Mouse (Mus musculus) forebrain, embryonic 13.5 days (tissue): ENCODE results near the gene Prr23a1. TPM values are rescaled to one million over a fixed set of nuclear protein-coding genes. Genes with fewer than 3 reads are reported as not detected.
"Not testable (repeated sequence)": the region's sequence is repeated elsewhere in the genome, so short reads cannot be mapped to it uniquely, and the experiment has no call there.

ENCODE experiments used
- ATAC-seq: fragments of 200-750 bp; cut with Nextera tagmentation; 2 replicates; pipeline ENCODE4 v1.8.0; 2017
- H3K27ac ChIP-seq: fragments of 300-500 bp; sonication (generic); 2 replicates; pipeline ENCODE4 v1.5.1; 2015; ENCODE audit warnings: inconsistent platforms, mild to moderate bottlenecking, moderate library complexity
- H3K27me3 ChIP-seq: fragments of 300-500 bp; sonication (generic); 2 replicates; pipeline ENCODE4 v1.6.1; 2015; ENCODE audit warnings: mild to moderate bottlenecking, inconsistent platforms
- H3K36me3 ChIP-seq: fragments of 300-500 bp; sonication (generic); 2 replicates; pipeline ENCODE4 v1.6.1; 2015; ENCODE audit warnings: mild to moderate bottlenecking, inconsistent platforms; ENCODE audit not compliant: poor library complexity, severe bottlenecking
- H3K4me1 ChIP-seq: fragments of 300-500 bp; sonication (generic); 2 replicates; pipeline ENCODE4 v1.6.1; 2015; ENCODE audit warnings: inconsistent platforms
- H3K4me2 ChIP-seq: fragments of 300-500 bp; sonication (generic); 2 replicates; pipeline ENCODE4 v1.6.1; 2015; ENCODE audit warnings: inconsistent platforms, mild to moderate bottlenecking, moderate library complexity
- H3K4me3 ChIP-seq: fragments of 300-500 bp; sonication (generic); 2 replicates; pipeline ENCODE4 v1.5.1; 2015; ENCODE audit warnings: mild to moderate bottlenecking, inconsistent platforms
- H3K9ac ChIP-seq: fragments of 300-500 bp; sonication (generic); 2 replicates; pipeline ENCODE4 v1.6.1; 2015; ENCODE audit warnings: mild to moderate bottlenecking, inconsistent platforms
- H3K9me3 ChIP-seq: fragments of 300-500 bp; sonication (generic); replicated peaks from 2 replicates; pipeline ENCODE4 v1.6.1; 2016; ENCODE audit warnings: inconsistent platforms
- WGBS: fragments of 180-500 bp; shearing (Covaris S2); methylation state at CpG from one replicate; pipeline ENCODE4 v1.1.7; 2015; 5-methylcytosine and 5-hydroxymethylcytosine counted together
- polyA plus RNA-seq: library from polyadenylated mRNA; unstranded; fragments of >200 nt; fragmentation: Nextera tagmentation; extraction: Ambion mirVana; gene quantifications from 2 replicates; pipeline ENCODE4 v1.2.1, GENCODE M21; 2015

The Prr23a1 gene
- polyA plus RNA-seq: not detected in 2 replicates

GRCm38 (mm10) chr9:98842117-98842516 lies at the start of gene Prr23a1:
TSS of gene Prr23a1 (plus strand) at chr9:98842503.
- WGBS: 64% methylated on average over 22 of the region's 22 CpGs
- Histone ChIP-seq H3K4me1 (no peaks in the 10 kb centered on the region), H3K4me3 (peak within 1 kb of the TSS; percentile 13; the same call in 1 of the 2 replicates), H3K27me3 (no peaks in the 10 kb centered on the region), H3K9ac (no peak within 1 kb of the TSS), H3K9me3 (no peaks in the 10 kb centered on the region), H3K36me3 (no peaks in the 10 kb centered on the region), H3K4me2 (peak within 1 kb of the TSS; percentile 39; the same call in 1 of the 2 replicates), H3K27ac (no peak within 1 kb of the TSS)
- 0 out of 2 replicates have a peak, but pooled peaks have one; percentile 19 for ATAC-seq

DNA sequence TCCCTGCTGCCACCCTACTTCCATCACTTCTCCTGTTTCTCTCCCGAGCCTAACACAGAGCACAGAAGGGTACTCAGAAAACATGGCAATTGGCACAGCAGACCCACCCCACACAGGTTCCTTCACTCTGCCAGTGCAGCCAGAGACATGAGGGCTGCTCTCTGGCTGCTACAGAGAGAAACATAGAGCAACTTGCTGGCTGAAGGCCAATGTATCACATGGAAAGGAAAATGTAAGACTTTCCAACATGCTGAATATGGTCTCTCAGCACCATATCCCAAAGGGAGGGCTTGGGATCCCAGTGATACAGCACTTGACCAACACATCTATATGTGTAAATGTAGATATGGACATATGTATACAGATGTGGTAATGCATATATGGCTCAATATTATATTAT lies 43.3 kb upstream of the Prr23a1 start:
- H3K9me3 ChIP-seq: no peaks in the 10 kb centered on the region
- H3K27me3 ChIP-seq: no peaks in the 10 kb centered on the region
- no peak overlapping the region for H3K27ac ChIP-seq
- no peaks in the 10 kb centered on the region for H3K4me1 ChIP-seq
- no peak overlapping the region for H3K4me2 ChIP-seq
- H3K36me3 ChIP-seq: no peaks in the 10 kb centered on the region
- no peak overlapping the region for H3K4me3 ChIP-seq
- WGBS: 76% methylated on average over 1 of the region's 1 CpGs
- ATAC-seq: no peak
- H3K9ac ChIP-seq: no peak overlapping the region

GRCm38 (mm10) chr9:98803971-98804370 lies 38.3 kb upstream of the Prr23a1 start:
- WGBS: 44% methylated on average over 12 of the region's 12 CpGs
- Histone ChIP-seq H3K27ac (no peak overlapping the region), H3K4me1 (no peaks in the 10 kb centered on the region), H3K4me3 (no peak overlapping the region), H3K27me3 (no peaks in the 10 kb centered on the region), H3K4me2 (no peak overlapping the region), H3K9ac (no peak overlapping the region), H3K9me3 (no peaks in the 10 kb centered on the region), H3K36me3 (no peaks in the 10 kb centered on the region)
- no peak for ATAC-seq

DNA sequence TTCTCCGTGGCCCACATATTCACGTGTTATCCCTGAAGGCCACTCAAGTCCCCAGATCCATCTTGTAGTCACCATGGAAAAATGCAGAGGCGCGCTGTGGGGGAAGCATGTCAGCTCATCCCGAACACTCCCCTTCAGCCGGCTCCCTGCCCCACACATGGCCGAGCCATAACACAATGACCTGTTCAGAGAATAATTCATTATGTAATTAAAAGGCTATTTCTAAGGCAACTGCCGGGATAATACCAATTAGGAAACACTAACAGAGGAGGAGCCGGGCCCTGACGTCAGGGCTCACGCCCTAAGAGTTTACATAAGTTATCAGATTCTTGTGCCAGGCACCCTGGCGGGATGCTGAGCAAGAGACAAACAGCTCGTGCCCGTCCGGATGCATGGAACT lies 36.8 kb upstream of the Prr23a1 start:
- 65% methylated on average over 15 of the region's 15 CpGs for WGBS
- no peaks in the 10 kb centered on the region for H3K27me3 ChIP-seq
- ATAC-seq: no peak
- H3K36me3 ChIP-seq: no peaks in the 10 kb centered on the region
- H3K4me1 ChIP-seq: no peaks in the 10 kb centered on the region
- no peak overlapping the region for H3K4me3 ChIP-seq
- H3K4me2 ChIP-seq: no peak overlapping the region
- H3K27ac ChIP-seq: no peak overlapping the region
- H3K9ac ChIP-seq: no peak overlapping the region
- no peaks in the 10 kb centered on the region for H3K9me3 ChIP-seq

GRCm38 (mm10) chr9:98805934-98806333 lies 36.4 kb upstream of the Prr23a1 start:
- no peak for ATAC-seq
- WGBS: 86% methylated on average over 3 of the region's 3 CpGs
- no peaks in the 10 kb centered on the region for H3K4me1 ChIP-seq
- no peaks in the 10 kb centered on the region for H3K36me3 ChIP-seq
- no peak overlapping the region for H3K9ac ChIP-seq
- no peak overlapping the region for H3K27ac ChIP-seq
- H3K9me3 ChIP-seq: no peaks in the 10 kb centered on the region
- no peak overlapping the region for H3K4me2 ChIP-seq
- H3K4me3 ChIP-seq: no peak overlapping the region
- no peaks in the 10 kb centered on the region for H3K27me3 ChIP-seq

DNA sequence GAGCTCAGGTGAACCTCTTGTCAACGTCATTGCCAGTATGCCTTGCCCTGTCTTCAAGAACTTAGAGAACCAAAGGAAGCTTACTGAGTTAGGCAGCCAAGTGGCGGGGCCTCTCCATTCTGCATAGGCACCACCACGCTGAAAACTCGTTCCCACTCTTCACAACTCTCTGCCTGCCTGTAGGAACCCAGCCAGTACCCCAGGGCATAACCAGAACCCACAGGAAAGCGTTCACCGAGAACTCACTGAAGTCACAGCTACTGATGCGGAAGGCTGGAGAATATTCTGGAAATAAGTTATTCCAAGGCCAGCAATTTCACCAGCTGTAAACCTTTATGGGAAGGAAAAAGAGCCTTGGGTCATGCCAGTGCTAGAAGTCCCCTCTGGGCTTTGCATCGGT lies 34.7 kb upstream of the Prr23a1 start:
- 84% methylated on average over 8 of the region's 8 CpGs for WGBS
- Histone ChIP-seq H3K4me3 (no peak overlapping the region), H3K4me2 (no peak overlapping the region), H3K9ac (no peak overlapping the region), H3K9me3 (no peaks in the 10 kb centered on the region), H3K27me3 (no peaks in the 10 kb centered on the region), H3K27ac (no peak overlapping the region), H3K36me3 (no peaks in the 10 kb centered on the region), H3K4me1 (no peaks in the 10 kb centered on the region)
- ATAC-seq: no peak

- not testable (repeated sequence) for H3K27me3 ChIP-seq, H3K4me3 ChIP-seq, H3K9me3 ChIP-seq, H3K36me3 ChIP-seq, H3K27ac ChIP-seq, H3K9ac ChIP-seq, H3K4me1 ChIP-seq, ATAC-seq, H3K4me2 ChIP-seq
- 72% methylated on average over 2 of the region's 2 CpGs for WGBS
These were observed 32.8 kb upstream of the Prr23a1 start for GRCm38 (mm10) chr9:98809526-98809925.

DNA sequence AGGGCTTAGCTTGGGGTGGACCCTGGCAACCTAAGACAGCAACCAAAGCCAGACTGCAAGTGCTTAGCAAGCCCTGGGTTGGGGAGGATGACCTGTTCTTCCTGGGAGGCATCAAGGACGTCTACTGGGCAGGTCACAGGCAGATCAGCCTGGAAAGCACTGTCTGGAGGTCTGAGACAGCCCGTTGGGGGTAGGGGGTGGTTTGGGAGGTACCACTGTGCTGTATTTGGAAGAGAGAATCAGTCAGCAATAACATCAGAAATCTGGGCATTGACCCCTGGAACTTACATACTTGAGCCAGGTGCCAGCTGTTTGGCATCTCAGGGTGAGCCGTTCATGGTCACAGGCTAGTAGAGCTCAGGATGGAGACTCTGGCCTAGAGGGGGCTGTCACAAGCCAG lies 26.2 kb upstream of the Prr23a1 start:
- no peaks in the 10 kb centered on the region for H3K36me3 ChIP-seq
- no peak overlapping the region for H3K27ac ChIP-seq
- H3K4me2 ChIP-seq: no peak overlapping the region
- no peak overlapping the region for H3K9ac ChIP-seq
- no peaks in the 10 kb centered on the region for H3K9me3 ChIP-seq
- H3K27me3 ChIP-seq: no peaks in the 10 kb centered on the region
- WGBS: 69% methylated on average over 3 of the region's 3 CpGs
- no peak for ATAC-seq
- H3K4me3 ChIP-seq: no peak overlapping the region
- H3K4me1 ChIP-seq: no peaks in the 10 kb centered on the region

- Histone ChIP-seq H3K36me3 (no peaks in the 10 kb centered on the region), H3K4me1 (no peaks in the 10 kb centered on the region), H3K27me3 (no peaks in the 10 kb centered on the region), H3K27ac (no peak overlapping the region), H3K4me2 (no peak overlapping the region), H3K9me3 (no peaks in the 10 kb centered on the region), H3K9ac (no peak overlapping the region), H3K4me3 (no peak overlapping the region)
- WGBS: 95% methylated on average over 7 of the region's 7 CpGs
- no peak for ATAC-seq
These were observed 24.7 kb upstream of the Prr23a1 start for GRCm38 (mm10) chr9:98817592-98817991.

DNA sequence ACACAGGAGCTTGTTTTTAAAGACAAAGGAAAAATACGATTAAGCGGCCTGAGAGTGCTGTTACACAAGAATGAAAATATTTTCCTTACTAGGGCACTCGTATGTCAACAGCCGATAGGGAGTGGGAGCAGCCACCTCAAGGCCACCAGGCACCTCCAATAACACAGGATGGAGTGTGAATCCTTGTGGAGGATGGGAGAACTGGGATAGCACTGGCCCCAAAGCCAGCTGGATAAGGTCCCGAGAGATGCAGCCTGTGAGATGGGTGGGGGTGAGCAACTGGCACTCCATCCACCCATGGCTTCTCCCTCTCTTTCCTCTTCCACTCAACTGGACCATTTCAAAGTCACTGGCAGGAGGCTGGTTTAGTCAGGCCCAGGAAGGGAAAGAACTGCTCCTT lies 23.3 kb upstream of the Prr23a1 start:
- Histone ChIP-seq H3K27ac (no peak overlapping the region), H3K36me3 (no peaks in the 10 kb centered on the region), H3K4me2 (no peak overlapping the region), H3K27me3 (no peaks in the 10 kb centered on the region), H3K9me3 (0 out of 2 replicates have a peak, but pooled peaks cover 5% of the 10 kb centered on the region), H3K4me1 (no peaks in the 10 kb centered on the region), H3K9ac (no peak overlapping the region), H3K4me3 (no peak overlapping the region)
- no peak for ATAC-seq
- WGBS: 90% methylated on average over 5 of the region's 5 CpGs

DNA sequence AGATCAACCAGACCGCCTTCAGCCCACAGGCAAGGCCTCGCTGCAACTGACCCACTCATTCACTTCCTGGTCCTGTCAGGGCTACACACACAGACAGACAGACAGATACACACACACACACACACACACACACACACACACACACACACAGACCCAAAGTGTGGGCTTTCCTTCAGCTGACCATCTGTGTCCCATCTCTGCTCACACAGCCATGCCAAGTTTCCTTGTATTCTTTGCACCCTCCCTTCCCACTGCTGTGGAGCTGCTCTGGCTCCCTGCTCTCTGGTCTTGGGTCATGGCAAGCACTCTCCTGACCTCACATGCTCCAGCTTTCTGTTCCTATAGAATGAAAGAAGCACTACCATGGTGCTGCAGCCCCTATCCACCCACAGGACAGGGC lies 22.8 kb upstream of the Prr23a1 start:
- H3K27me3 ChIP-seq: no peaks in the 10 kb centered on the region
- ATAC-seq: no peak
- H3K9me3 ChIP-seq: 0 out of 2 replicates have a peak, but pooled peaks cover 5% of the 10 kb centered on the region
- no peak overlapping the region for H3K4me3 ChIP-seq
- H3K36me3 ChIP-seq: no peaks in the 10 kb centered on the region
- no peak overlapping the region for H3K9ac ChIP-seq
- no peak overlapping the region for H3K27ac ChIP-seq
- H3K4me1 ChIP-seq: no peaks in the 10 kb centered on the region
- WGBS: 88% methylated on average over 2 of the region's 2 CpGs
- no peak overlapping the region for H3K4me2 ChIP-seq

- Histone ChIP-seq H3K4me1 (no peaks in the 10 kb centered on the region), H3K4me3 (no peak overlapping the region), H3K9me3 (0 out of 2 replicates have a peak, but pooled peaks cover 5% of the 10 kb centered on the region), H3K27ac (no peak overlapping the region), H3K27me3 (no peaks in the 10 kb centered on the region), H3K4me2 (no peak overlapping the region), H3K36me3 (no peaks in the 10 kb centered on the region), H3K9ac (no peak overlapping the region)
- 88% methylated on average over 4 of the region's 4 CpGs for WGBS
- no peak for ATAC-seq
These were observed 21.8 kb upstream of the Prr23a1 start for GRCm38 (mm10) chr9:98820461-98820860.

- 0 out of 2 replicates have a peak, but pooled peaks cover 5% of the 10 kb centered on the region for H3K9me3 ChIP-seq
- H3K4me2 ChIP-seq: no peak overlapping the region
- no peak overlapping the region for H3K4me3 ChIP-seq
- no peaks in the 10 kb centered on the region for H3K4me1 ChIP-seq
- H3K27ac ChIP-seq: no peak overlapping the region
- H3K9ac ChIP-seq: no peak overlapping the region
- H3K27me3 ChIP-seq: no peaks in the 10 kb centered on the region
- ATAC-seq: no peak
- no peaks in the 10 kb centered on the region for H3K36me3 ChIP-seq
These were observed 21.2 kb upstream of the Prr23a1 start for GRCm38 (mm10) chr9:98821067-98821466.
